Mouse (Mus musculus) midbrain, embryonic 13.5 days (tissue): ENCODE data around the gene Psmd7. TPM values are rescaled to one million over a fixed set of nuclear protein-coding genes. Genes with fewer than 3 reads are reported as not detected.
A peak's percentile ranks its signal among the peaks of the same experiment; 100 is the strongest.

Experiments
- ATAC-seq: fragments of 200-750 bp; cut with Nextera tagmentation; 2 replicates; pipeline ENCODE4 v1.8.0; 2017; ENCODE audit warnings: mild to moderate bottlenecking, moderate TSS enrichment, moderate library complexity
- H3K27ac ChIP-seq: fragments of 300-500 bp; sonication (generic); 2 replicates; pipeline ENCODE4 v1.5.1; 2015; ENCODE audit warnings: inconsistent platforms, mild to moderate bottlenecking, moderate library complexity
- H3K27me3 ChIP-seq: fragments of 300-500 bp; sonication (generic); 2 replicates; pipeline ENCODE4 v1.6.1; 2015; ENCODE audit warnings: mild to moderate bottlenecking, inconsistent platforms
- H3K36me3 ChIP-seq: fragments of 300-500 bp; sonication (generic); 2 replicates; pipeline ENCODE4 v1.6.1; 2015; ENCODE audit warnings: mild to moderate bottlenecking, inconsistent platforms
- H3K4me1 ChIP-seq: fragments of 300-500 bp; sonication (generic); replicated peaks from 2 replicates; pipeline ENCODE4 v1.6.1; 2015; ENCODE audit warnings: inconsistent platforms
- H3K4me2 ChIP-seq: fragments of 300-500 bp; sonication (generic); replicated peaks from 2 replicates; pipeline ENCODE4 v1.6.1; 2015; ENCODE audit warnings: moderate library complexity, mild to moderate bottlenecking, inconsistent platforms
- H3K4me3 ChIP-seq: fragments of 300-500 bp; sonication (generic); replicated peaks from 2 replicates; pipeline ENCODE4 v1.5.1; 2015; ENCODE audit warnings: mild to moderate bottlenecking, inconsistent platforms
- H3K9ac ChIP-seq: fragments of 300-500 bp; sonication (generic); replicated peaks from 2 replicates; pipeline ENCODE4 v1.6.1; 2015; ENCODE audit warnings: mild to moderate bottlenecking, inconsistent platforms
- H3K9me3 ChIP-seq: fragments of 300-500 bp; sonication (generic); 2 replicates; pipeline ENCODE4 v1.6.1; 2016; ENCODE audit warnings: mild to moderate bottlenecking, inconsistent platforms
- WGBS: fragments of 180-500 bp; shearing (Covaris S2); methylation state at CpG from one replicate; pipeline ENCODE4 v1.1.7; 2015; 5-methylcytosine and 5-hydroxymethylcytosine counted together
- polyA plus RNA-seq: library from polyadenylated mRNA; unstranded; fragments of >200 nt; fragmentation: Nextera tagmentation; extraction: Ambion mirVana; gene quantifications from 2 replicates; pipeline ENCODE4 v1.2.1, GENCODE M21; 2015

Gene Psmd7
- polyA plus RNA-seq, 1 experiment from 2014 or later = 265 TPM

DNA sequence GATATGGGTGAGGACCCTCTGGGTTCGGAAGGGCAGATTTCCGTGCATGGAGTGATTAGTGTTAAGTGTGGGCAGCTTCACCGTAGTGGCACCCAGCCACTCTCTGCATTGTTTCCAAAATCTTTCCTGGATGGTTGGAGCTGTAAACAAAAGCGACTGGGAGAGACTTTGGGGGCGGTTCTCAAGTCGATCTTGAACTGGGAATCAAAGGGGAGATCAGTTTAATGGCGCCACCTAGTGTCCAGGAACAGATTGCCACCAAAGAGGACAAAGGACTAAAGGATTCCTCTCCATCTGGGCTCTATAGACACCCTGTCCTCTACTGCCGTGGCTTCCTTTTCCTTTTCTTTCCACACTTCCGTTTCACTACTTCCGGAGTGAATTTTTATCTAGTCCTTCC is 11.6 kb downstream of the Psmd7 start:
- H3K27ac ChIP-seq = no peak overlapping the region
- H3K9ac ChIP-seq = 0 out of 2 replicates have a peak overlapping the region, but pooled peaks have one; percentile 19
- ATAC-seq = peak; percentile 68
- no peak overlapping the region for H3K4me3 ChIP-seq
- H3K9me3 ChIP-seq = no peaks in the 10 kb centered on the region
- H3K27me3 ChIP-seq = no peaks in the 10 kb centered on the region
- H3K4me1 ChIP-seq = 0 out of 2 replicates have a peak, but pooled peaks cover 4% of the 10 kb centered on the region
- WGBS = 11% methylated on average over 10 of the region's 10 CpGs
- peak overlapping the region; percentile 28 for H3K4me2 ChIP-seq
- peaks cover 37% of the 10 kb centered on the region for H3K36me3 ChIP-seq

DNA sequence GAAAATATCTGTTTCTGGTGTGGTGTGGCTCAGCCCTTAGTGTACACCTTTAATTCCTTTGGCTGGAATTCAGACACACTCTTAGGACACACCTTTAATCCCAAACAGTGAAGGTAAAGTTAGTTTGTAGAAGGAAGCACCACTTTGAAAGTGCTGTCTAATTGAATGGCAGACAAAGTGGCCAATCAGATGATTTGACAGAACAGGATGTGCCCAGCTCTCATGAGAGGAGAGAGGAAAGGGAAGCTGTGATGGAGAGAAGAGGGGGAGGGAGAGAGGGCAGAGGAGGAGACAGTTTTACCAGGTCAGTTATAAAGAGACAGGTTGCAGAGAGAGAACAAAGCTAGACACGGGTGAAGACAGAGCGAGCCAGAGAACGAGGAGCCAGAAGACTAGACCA is 13.5 kb downstream of the Psmd7 start:
- ATAC-seq = no peak
- Histone ChIP-seq H3K4me1 (0 out of 2 replicates have a peak, but pooled peaks cover 4% of the 10 kb centered on the region), H3K4me3 (no peak overlapping the region), H3K9ac (no peak overlapping the region), H3K27ac (no peak overlapping the region), H3K27me3 (no peaks in the 10 kb centered on the region), H3K36me3 (peaks cover 18% of the 10 kb centered on the region), H3K4me2 (no peak overlapping the region), H3K9me3 (no peaks in the 10 kb centered on the region)
- 86% methylated on average over 3 of the region's 3 CpGs for WGBS

GRCm38 (mm10) chr8:107572497-107572896 is 15.8 kb downstream of the Psmd7 start:
- Histone ChIP-seq H3K9ac (no peak overlapping the region), H3K4me2 (no peak overlapping the region), H3K36me3 (no peaks in the 10 kb centered on the region), H3K27me3 (no peaks in the 10 kb centered on the region), H3K9me3 (no peaks in the 10 kb centered on the region), H3K4me3 (no peak overlapping the region), H3K27ac (no peak overlapping the region), H3K4me1 (0 out of 2 replicates have a peak, but pooled peaks cover 4% of the 10 kb centered on the region)
- 48% methylated on average over 4 of the region's 4 CpGs for WGBS
- ATAC-seq = no peak; the same call in 1 of the 2 replicates

- 0 out of 2 replicates have a peak, but pooled peaks cover 4% of the 10 kb centered on the region for H3K4me1 ChIP-seq
- ATAC-seq = no peak
- H3K9ac ChIP-seq = no peak overlapping the region
- no peak overlapping the region for H3K4me3 ChIP-seq
- H3K36me3 ChIP-seq = no peaks in the 10 kb centered on the region
- H3K9me3 ChIP-seq = no peaks in the 10 kb centered on the region
- 91% methylated on average over 7 of the region's 7 CpGs for WGBS
- H3K4me2 ChIP-seq = no peak overlapping the region
- no peak overlapping the region for H3K27ac ChIP-seq
- no peaks in the 10 kb centered on the region for H3K27me3 ChIP-seq
Observed at GRCm38 (mm10) chr8:107571486-107572135, 16.7 kb downstream of the Psmd7 start.

GRCm38 (mm10) chr8:107571046-107571445 is 17.2 kb downstream of the Psmd7 start:
- 89% methylated on average over 2 of the region's 2 CpGs for WGBS
- H3K4me2 ChIP-seq = no peak overlapping the region
- no peaks in the 10 kb centered on the region for H3K27me3 ChIP-seq

DNA sequence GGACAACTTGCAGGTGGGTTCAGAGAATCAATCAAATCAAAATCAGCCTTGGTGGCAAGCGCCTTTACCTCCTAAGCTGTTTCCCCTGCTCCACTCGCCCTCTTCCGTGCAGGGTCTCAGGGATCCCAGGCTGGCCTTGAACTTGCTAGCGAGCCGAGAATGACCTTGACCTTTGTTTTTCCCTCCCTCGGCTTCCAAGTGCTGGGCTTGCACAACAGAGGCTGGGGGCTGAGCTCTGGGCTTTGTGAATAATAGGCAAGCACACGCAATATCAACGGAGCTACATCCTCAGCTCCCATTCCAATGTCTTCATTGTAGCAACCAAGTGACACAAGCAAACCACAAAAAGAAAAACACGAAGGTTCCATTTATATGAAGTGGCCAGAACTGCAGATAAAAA is 26.1 kb downstream of the Psmd7 start:
- H3K9ac ChIP-seq = no peak overlapping the region
- H3K27ac ChIP-seq = no peak overlapping the region
- WGBS = 85% methylated on average over 9 of the region's 9 CpGs
- no peaks in the 10 kb centered on the region for H3K4me1 ChIP-seq
- no peaks in the 10 kb centered on the region for H3K27me3 ChIP-seq
- H3K4me2 ChIP-seq = no peak overlapping the region
- ATAC-seq = no peak
- no peaks in the 10 kb centered on the region for H3K9me3 ChIP-seq
- no peak overlapping the region for H3K4me3 ChIP-seq
- peaks cover 16% of the 10 kb centered on the region for H3K36me3 ChIP-seq

More at GRCm38 (mm10) chr8:107571046-107571445, 17.2 kb downstream of the Psmd7 start:
- Histone ChIP-seq H3K9ac (no peak overlapping the region), H3K9me3 (no peaks in the 10 kb centered on the region), H3K27ac (no peak overlapping the region), H3K36me3 (no peaks in the 10 kb centered on the region), H3K4me1 (no peaks in the 10 kb centered on the region), H3K4me3 (no peak overlapping the region)
- no peak for ATAC-seq

DNA sequence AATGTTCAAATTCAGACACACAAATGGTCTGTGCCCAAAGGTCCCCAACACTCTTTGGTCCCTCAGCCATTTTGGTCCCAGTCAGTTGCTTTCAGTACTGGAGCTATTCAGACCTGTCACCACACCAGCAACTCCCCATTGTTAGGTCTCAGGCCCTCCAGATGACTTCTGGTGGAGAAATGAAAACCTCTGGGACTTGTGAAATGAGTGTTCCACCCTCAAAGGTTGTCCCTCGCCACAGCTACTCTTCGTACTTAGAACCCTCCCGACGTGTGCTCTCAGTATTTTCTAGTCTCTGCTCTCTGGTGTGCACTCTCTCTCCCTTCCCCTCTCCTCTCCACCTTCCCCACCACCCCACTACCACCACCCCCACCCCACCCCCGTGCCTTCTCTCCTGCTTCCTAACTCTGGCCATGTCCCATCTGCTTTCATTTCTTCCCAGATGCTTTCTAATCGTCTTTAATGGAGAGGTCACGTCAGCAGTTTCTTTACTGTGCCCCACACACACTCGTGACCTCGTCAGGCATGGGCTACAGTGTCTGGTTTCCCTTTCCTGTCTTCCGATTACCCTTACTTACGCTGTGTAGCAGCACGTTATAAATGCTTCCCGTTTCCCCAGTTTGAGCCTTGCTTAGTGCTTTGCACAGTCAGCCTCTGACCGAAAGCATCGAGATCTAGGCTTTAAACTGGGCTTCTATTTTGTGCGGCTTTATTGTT is 27.3 kb downstream of the Psmd7 start:
- Histone ChIP-seq H3K4me1 (no peaks in the 10 kb centered on the region), H3K36me3 (peaks cover 25% of the 10 kb centered on the region), H3K9ac (no peak overlapping the region), H3K4me3 (no peak overlapping the region), H3K27me3 (no peaks in the 10 kb centered on the region), H3K27ac (no peak overlapping the region), H3K4me2 (no peak overlapping the region), H3K9me3 (no peaks in the 10 kb centered on the region)
- WGBS = 73% methylated on average over 16 of the region's 16 CpGs
- no peak for ATAC-seq

DNA sequence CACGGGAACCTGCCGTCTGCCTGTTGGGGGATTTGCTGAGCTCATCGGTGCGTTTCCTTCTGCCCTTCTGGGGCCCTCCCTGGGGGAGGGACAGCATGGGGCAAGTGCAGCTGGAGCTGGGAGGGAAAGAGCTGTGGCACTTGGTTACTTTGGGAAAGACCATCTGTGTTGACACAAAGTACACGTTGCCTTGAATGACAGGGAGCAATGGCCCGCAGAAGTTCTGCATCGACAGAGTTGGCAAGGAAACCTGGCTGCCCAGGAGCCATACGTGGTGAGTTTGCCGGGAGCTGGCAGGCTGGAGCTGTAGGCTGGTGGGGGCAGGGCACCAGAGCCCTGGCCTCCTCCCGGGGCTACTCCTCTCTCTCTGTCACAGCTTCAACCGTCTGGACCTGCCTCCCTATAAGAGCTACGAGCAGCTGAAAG is 31.7 kb downstream of the Psmd7 start:
- H3K27ac ChIP-seq = no peak overlapping the region

DNA sequence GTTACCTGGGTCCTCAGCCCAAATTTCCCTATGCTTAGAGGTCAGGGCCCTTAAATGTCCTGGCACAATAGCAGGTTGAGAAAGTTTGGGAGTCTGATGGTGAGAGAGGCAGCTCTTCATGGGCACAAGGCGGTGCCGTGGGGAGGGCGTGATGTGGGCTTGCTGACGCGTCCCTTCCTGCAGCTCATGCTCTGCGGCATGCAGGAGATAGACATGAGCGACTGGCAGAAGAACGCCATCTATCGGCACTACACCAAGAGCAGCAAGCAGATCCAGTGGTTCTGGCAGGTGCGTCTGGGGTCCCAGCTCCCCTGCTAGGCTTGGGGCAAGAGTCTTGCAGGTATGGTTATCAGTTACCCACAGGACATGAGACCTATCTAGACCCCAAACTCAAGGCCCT is 33.0 kb downstream of the Psmd7 start:
- Histone ChIP-seq H3K27me3 (no peaks in the 10 kb centered on the region), H3K27ac (no peak overlapping the region), H3K9me3 (no peaks in the 10 kb centered on the region), H3K4me1 (peaks cover 5% of the 10 kb centered on the region; the same call in 1 of the 2 replicates), H3K36me3 (peaks cover 58% of the 10 kb centered on the region), H3K9ac (no peak overlapping the region), H3K4me2 (no peak overlapping the region), H3K4me3 (no peak overlapping the region)
- WGBS = 96% methylated on average over 10 of the region's 10 CpGs
- no peak for ATAC-seq

More for the DNA sequence above, 31.7 kb downstream of the Psmd7 start:
- Histone ChIP-seq H3K27me3 (no peaks in the 10 kb centered on the region), H3K4me2 (no peak overlapping the region), H3K36me3 (peaks cover 45% of the 10 kb centered on the region), H3K4me3 (no peak overlapping the region), H3K9me3 (no peaks in the 10 kb centered on the region), H3K4me1 (peaks cover 5% of the 10 kb centered on the region; the same call in 1 of the 2 replicates), H3K9ac (no peak overlapping the region)
- WGBS = 38% methylated on average over 12 of the region's 12 CpGs
- ATAC-seq = peak; percentile 24; the same call in 1 of the 2 replicates

- WGBS = 33% methylated on average over 6 of the region's 6 CpGs
Observed at GRCm38 (mm10) chr8:107552234-107552633, 36.0 kb downstream of the Psmd7 start.

DNA sequence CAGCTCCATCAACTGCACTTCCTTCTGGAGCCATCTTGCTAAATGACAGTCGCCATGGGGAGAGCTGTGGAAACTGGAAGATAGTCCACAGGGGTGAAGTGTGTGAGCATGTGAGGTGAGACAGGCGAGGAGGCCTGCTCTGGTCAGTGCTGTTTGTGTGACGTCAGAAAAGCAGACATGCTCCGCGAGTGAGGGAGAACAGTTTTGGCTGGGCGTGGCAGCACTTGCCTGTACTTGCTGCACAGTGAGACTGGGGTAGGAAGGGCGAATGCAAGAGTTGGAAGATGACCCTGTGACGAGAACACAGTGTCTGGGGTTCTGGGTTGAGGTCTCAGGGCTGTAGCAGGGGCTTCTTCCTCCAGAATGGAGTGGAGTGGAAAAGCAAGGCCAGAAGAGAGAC is 41.4 kb downstream of the Psmd7 start:
- Histone ChIP-seq H3K9me3 (no peaks in the 10 kb centered on the region), H3K4me1 (no peaks in the 10 kb centered on the region), H3K27me3 (no peaks in the 10 kb centered on the region), H3K4me2 (no peak overlapping the region), H3K9ac (no peak overlapping the region), H3K4me3 (no peak overlapping the region), H3K36me3 (peaks cover 68% of the 10 kb centered on the region), H3K27ac (no peak overlapping the region)
- WGBS = 93% methylated on average over 8 of the region's 8 CpGs
- ATAC-seq = no peak

More at GRCm38 (mm10) chr8:107552234-107552633, 36.0 kb downstream of the Psmd7 start:
- H3K36me3 ChIP-seq = peaks cover 70% of the 10 kb centered on the region
- no peak for ATAC-seq
- peaks cover 5% of the 10 kb centered on the region; the same call in 1 of the 2 replicates for H3K4me1 ChIP-seq
- H3K27ac ChIP-seq = no peak overlapping the region
- H3K27me3 ChIP-seq = no peaks in the 10 kb centered on the region
- H3K9ac ChIP-seq = no peak overlapping the region
- no peaks in the 10 kb centered on the region for H3K9me3 ChIP-seq
- no peak overlapping the region for H3K4me3 ChIP-seq
- no peak overlapping the region for H3K4me2 ChIP-seq

DNA sequence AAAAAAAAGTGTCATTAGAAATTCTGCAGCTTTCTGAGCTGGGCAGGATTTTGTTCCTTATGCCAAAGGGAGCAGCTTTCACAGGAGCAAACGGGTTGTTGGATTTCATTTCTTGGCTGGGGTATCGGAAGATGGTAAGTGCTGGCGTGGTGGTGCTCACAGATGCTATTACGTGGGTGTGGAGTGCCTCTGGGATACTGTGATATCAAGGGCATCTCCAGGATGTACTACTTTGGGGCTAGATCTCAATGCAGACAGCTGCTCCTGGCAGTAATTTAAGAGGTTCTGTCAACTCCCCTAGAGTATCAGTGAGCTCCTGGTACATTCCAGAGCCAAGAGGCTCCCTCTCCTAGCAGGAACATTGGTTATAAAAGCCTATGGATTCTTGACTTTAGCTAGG is 42.1 kb downstream of the Psmd7 start:
- no peaks in the 10 kb centered on the region for H3K27me3 ChIP-seq
- no peak overlapping the region for H3K27ac ChIP-seq
- no peaks in the 10 kb centered on the region for H3K4me1 ChIP-seq
- no peak for ATAC-seq
- H3K9ac ChIP-seq = no peak overlapping the region
- 95% methylated on average over 4 of the region's 4 CpGs for WGBS
- H3K4me2 ChIP-seq = no peak overlapping the region
- H3K4me3 ChIP-seq = no peak overlapping the region
- H3K9me3 ChIP-seq = no peaks in the 10 kb centered on the region
- peaks cover 69% of the 10 kb centered on the region for H3K36me3 ChIP-seq
